Mouse (Mus musculus): Measurements from ENCODE around the gene Micall1. TPM values are rescaled to one million over a fixed set of nuclear protein-coding genes. Genes with fewer than 3 reads are reported as not detected.

Gene Micall1
- polyA plus RNA-seq, 1 experiment from 2014 or later: 21.1 TPM

DNA sequence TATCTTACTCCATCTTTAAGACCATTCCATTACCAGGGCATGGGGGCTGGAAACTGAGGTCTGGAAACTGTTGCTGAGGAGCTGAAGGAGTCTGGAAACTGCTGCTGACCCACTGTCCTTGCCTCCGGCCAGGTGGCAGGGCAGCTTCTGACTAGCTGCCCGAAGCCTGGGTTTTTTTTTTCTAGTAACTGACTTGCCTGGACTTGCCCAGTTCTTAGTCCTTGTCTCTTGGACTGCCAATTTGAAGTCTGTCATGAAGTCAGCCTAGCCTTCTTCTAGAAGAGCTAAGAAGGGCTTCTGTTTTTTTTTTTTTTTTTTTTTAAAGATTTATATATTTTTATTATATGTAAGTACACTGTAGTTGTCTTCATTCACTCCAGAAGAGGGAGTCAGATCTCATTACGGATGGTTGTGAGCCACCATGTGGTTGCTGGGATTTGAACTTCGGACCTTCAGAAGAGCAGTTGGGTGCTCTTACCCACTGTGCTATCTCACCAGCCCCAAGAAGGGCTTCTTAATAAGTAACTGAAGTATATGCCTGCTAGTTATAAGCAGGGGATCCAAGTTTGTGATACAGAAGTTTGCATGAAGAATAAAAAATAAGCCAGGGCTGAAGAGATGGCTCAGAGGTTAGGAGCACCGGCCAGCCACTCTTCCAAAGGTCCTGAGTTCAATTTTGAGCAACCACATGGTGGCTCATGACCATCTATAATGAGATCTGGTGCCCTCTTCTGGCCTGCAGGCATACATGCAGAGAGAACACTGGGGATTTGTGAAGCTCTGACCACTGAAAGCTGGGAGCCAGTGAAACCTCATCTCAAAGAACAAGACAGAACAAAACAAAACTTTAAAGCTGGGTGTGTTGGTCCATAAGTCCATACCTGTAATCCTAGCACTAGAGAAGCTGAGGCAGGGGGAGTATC is 37.3 kb upstream of the Micall1 start:
- Histone ChIP-seq H3K4me1 (ENCODE audit: control insufficient read depth, insufficient read depth, low read length) (peaks cover 12% of the 10 kb centered on the region), H3K4me3 (ENCODE audit: low read length) (no peak overlapping the region), H3K9ac (ENCODE audit: low read length) (no peak overlapping the region), H3K36me3 (ENCODE audit: control insufficient read depth, insufficient read depth) (peaks cover under 1% of the 10 kb centered on the region; the same call in 1 of the 2 replicates), H3K4me2 (ENCODE audit: low read depth, low read length) (no peak overlapping the region), H3K27ac (ENCODE audit: low read length) (no peak overlapping the region), H3K9me3 (replicated peaks; ENCODE audit: control insufficient read depth, low read length) (no peaks in the 10 kb centered on the region), H3K27me3 (ENCODE audit: control insufficient read depth, insufficient read depth, low read length) (no peaks in the 10 kb centered on the region)
- 62% methylated on average over 5 of the region's 5 CpGs for WGBS
- no peak for ATAC-seq (replicated peaks; ENCODE audit: extremely low read depth, insufficient read depth, low FRiP score)

DNA sequence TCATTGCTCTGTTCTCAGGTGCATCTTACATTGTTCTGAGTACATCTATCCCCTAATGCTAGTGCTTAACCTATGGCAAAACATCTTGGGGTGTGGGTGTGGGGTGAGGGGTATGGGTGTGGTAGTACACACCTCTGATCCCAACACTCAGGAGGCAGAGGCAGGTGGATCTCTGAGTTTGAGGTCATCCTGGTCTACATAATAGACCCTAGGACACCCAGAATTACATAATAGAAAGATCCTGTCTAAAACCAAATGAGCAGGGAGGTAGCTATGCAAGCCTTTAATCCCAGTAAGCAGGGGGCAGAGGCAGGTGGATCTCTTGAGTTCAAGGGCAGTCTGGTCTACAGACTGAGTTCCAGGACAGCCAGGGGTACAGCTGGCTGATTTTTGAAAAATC is 34.9 kb upstream of the Micall1 start:
- no peaks in the 10 kb centered on the region for H3K9me3 ChIP-seq (replicated peaks; ENCODE audit: control insufficient read depth, low read length)
- ATAC-seq (replicated peaks; ENCODE audit: extremely low read depth, insufficient read depth, low FRiP score): no peak
- no peak overlapping the region for H3K9ac ChIP-seq (ENCODE audit: low read length)
- H3K27me3 ChIP-seq (ENCODE audit: control insufficient read depth, insufficient read depth, low read length): no peaks in the 10 kb centered on the region
- H3K4me1 ChIP-seq (ENCODE audit: control insufficient read depth, insufficient read depth, low read length): peaks cover 15% of the 10 kb centered on the region
- no peak overlapping the region for H3K4me2 ChIP-seq (ENCODE audit: low read depth, low read length)
- H3K27ac ChIP-seq (ENCODE audit: low read length): no peak overlapping the region
- peaks cover 18% of the 10 kb centered on the region for H3K36me3 ChIP-seq (ENCODE audit: control insufficient read depth, insufficient read depth)
- H3K4me3 ChIP-seq (ENCODE audit: low read length): no peak overlapping the region

DNA sequence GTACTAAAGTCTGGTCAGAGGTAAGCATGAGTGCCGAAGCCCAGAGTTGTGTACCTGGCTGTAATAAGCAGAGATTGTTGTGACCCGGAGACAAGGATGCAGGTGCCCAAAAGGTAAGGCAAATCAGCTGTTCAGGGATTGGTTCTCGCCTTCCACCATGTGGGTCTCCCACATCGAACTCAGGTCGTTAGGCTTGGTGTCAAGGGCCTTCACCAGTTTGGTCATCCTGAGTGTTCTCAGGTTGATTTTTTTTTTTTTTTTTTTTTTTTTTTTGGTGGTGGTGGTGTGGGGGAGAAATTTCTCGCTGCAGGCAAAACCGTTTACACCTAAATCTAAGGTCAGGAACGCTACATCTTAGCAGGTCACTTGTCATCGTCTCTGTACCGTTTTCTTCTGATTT is 34.3 kb upstream of the Micall1 start:
- Histone ChIP-seq H3K4me2 (ENCODE audit: low read depth, low read length) (peak overlapping the region; percentile 96), H3K27me3 (ENCODE audit: control insufficient read depth, insufficient read depth, low read length) (no peaks in the 10 kb centered on the region), H3K9me3 (replicated peaks; ENCODE audit: control insufficient read depth, low read length) (no peaks in the 10 kb centered on the region), H3K9ac (ENCODE audit: low read length) (peak overlapping the region; percentile 71), H3K4me1 (ENCODE audit: control insufficient read depth, insufficient read depth, low read length) (peaks cover 15% of the 10 kb centered on the region), H3K4me3 (ENCODE audit: low read length) (peak overlapping the region; percentile 98), H3K36me3 (ENCODE audit: control insufficient read depth, insufficient read depth) (peaks cover 25% of the 10 kb centered on the region), H3K27ac (ENCODE audit: low read length) (peak overlapping the region; percentile 85)
- 32% methylated on average over 10 of the region's 10 CpGs for WGBS
- ATAC-seq (replicated peaks; ENCODE audit: extremely low read depth, insufficient read depth, low FRiP score): no peak

DNA sequence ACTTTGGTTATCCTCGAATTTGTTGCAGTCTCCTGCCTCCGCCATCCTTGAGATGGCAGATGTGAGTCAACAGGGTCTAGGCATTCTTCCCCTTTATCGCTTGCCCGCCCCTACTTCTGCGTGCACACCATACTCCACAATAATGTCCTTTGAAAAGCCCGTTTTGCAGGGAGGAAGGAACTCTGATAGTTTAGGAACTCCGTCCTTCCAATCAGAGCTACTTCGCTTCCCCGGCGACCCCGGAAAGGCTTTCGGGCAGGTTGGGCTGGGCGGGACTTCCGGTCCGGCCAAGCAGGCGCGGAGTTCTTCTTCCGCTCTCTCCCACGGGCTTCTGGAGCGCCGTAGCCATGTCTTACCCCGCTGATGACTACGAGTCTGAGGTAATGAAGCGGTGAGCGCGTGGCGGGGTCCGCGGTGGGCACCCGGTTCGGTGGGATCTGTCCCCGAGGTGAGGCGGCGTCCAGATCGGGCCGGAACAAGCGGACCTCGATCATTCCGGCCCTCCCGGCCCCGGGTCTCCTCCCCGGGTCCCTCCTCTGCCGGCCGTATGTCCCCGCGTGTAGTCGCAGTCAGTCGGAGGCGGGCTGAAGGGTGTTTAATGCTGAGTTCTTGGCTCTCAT is 33.7 kb upstream of the Micall1 start, which contains the start of gene Eif3l:
TSS of gene Eif3l (plus strand) at position 267 of the 620 bp plus-strand sequence.
- Histone ChIP-seq H3K4me3 (ENCODE audit: low read length) (peak within 1 kb of the TSS; percentile 98), H3K4me2 (ENCODE audit: low read depth, low read length) (peak within 1 kb of the TSS; percentile 96), H3K36me3 (ENCODE audit: control insufficient read depth, insufficient read depth) (peaks cover 30% of the 10 kb centered on the region), H3K27ac (ENCODE audit: low read length) (peak within 1 kb of the TSS; percentile 85), H3K9me3 (replicated peaks; ENCODE audit: control insufficient read depth, low read length) (no peaks in the 10 kb centered on the region), H3K27me3 (ENCODE audit: control insufficient read depth, insufficient read depth, low read length) (no peaks in the 10 kb centered on the region), H3K9ac (ENCODE audit: low read length) (peak within 1 kb of the TSS; percentile 94), H3K4me1 (ENCODE audit: control insufficient read depth, insufficient read depth, low read length) (peaks cover 15% of the 10 kb centered on the region)
- 1% methylated on average over 49 of the region's 49 CpGs for WGBS
- ATAC-seq (replicated peaks; ENCODE audit: extremely low read depth, insufficient read depth, low FRiP score): peak; percentile 91

DNA sequence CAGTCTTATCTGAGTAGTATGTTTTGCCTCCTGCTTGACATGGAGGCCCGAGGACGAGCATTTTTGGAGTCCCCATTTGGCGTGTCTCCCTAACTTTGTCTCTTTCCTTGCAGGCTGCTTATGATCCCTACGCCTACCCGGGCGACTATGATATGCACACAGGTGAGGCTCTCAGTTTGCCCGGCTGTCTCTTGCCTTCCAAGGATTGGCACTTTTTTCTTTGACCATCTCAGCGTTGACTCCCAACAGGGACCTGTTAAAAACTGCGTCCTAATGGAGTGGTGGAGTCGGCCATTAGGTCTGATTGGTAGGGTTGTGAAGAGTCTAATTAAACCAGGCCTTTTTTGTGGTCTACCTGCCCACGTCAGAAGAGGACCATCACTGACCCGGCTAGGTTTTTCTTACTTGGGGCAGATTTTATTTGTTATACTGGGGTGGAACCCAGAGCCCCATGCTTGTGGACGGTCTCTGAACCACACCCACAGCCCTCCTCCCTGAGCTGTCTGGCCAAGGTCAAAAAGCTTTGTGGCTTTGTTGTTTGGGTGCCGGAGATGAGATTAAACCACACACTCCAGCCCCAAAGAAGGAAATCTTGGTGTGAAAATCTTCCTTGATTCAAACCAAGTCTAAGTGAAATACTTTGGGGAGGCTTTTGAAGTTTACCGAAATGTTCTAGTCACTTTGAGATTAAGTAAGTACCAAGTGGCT is 32.9 kb upstream of the Micall1 start:
- H3K27me3 ChIP-seq (ENCODE audit: control insufficient read depth, insufficient read depth, low read length): no peaks in the 10 kb centered on the region
- H3K4me2 ChIP-seq (ENCODE audit: low read depth, low read length): peak overlapping the region; percentile 96

DNA sequence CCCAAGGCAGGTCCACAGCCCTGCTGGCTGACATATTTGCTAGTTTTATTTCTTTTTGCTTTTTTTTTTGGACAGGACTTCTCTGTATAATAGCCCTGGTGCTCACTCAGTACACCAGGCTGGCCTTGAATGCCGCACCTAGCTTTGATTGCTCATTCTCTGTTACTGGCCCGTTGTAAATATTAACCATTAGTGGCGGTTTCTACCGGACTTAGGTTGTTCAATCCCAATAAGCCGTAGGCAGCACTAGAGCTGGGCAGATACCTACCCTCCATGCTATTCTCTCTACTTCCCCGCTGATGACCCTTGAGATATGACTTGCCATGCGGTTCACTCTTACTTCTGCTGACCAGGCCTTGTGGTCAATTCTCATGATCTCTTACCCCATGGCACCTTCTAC is 29.1 kb upstream of the Micall1 start:
- WGBS: 93% methylated on average over 7 of the region's 7 CpGs
- ATAC-seq (replicated peaks; ENCODE audit: extremely low read depth, insufficient read depth, low FRiP score): no peak
- H3K27me3 ChIP-seq (ENCODE audit: control insufficient read depth, insufficient read depth, low read length): no peaks in the 10 kb centered on the region
- H3K9me3 ChIP-seq (replicated peaks; ENCODE audit: control insufficient read depth, low read length): no peaks in the 10 kb centered on the region
- H3K4me3 ChIP-seq (ENCODE audit: low read length): no peak overlapping the region
- peaks cover 73% of the 10 kb centered on the region for H3K36me3 ChIP-seq (ENCODE audit: control insufficient read depth, insufficient read depth)
- H3K4me2 ChIP-seq (ENCODE audit: low read depth, low read length): no peak overlapping the region
- no peak overlapping the region for H3K9ac ChIP-seq (ENCODE audit: low read length)
- H3K4me1 ChIP-seq (ENCODE audit: control insufficient read depth, insufficient read depth, low read length): peaks cover 11% of the 10 kb centered on the region
- no peak overlapping the region for H3K27ac ChIP-seq (ENCODE audit: low read length)

More for the DNA sequence above, 32.9 kb upstream of the Micall1 start:
- WGBS: 30% methylated on average over 15 of the region's 15 CpGs
- peaks cover 36% of the 10 kb centered on the region for H3K36me3 ChIP-seq (ENCODE audit: control insufficient read depth, insufficient read depth)
- H3K4me1 ChIP-seq (ENCODE audit: control insufficient read depth, insufficient read depth, low read length): peaks cover 15% of the 10 kb centered on the region
- H3K27ac ChIP-seq (ENCODE audit: low read length): no peak overlapping the region
- H3K4me3 ChIP-seq (ENCODE audit: low read length): peak overlapping the region; percentile 98
- no peak for ATAC-seq (replicated peaks; ENCODE audit: extremely low read depth, insufficient read depth, low FRiP score)
- H3K9me3 ChIP-seq (replicated peaks; ENCODE audit: control insufficient read depth, low read length): no peaks in the 10 kb centered on the region
- peak overlapping the region; percentile 94 for H3K9ac ChIP-seq (ENCODE audit: low read length)

DNA sequence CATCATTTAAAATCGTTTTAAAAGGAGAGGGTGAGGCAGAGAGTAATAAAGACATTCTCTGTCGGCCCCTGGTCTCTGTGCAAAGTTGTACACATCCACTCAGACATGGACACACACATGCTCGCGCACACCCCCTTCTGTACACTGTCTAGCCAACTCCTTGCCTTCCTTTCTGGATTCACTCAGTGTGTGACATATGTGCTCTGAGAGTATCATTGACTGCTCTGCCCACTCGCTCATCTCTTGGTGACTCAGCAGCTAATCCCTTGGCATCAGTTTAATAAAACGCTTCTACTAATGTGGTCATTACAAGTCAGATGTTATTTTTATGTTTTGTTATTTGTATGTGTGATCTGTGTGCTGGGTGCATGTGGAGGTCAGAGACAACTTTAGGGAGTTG is 16.4 kb upstream of the Micall1 start:
- Histone ChIP-seq H3K4me1 (ENCODE audit: control insufficient read depth, insufficient read depth, low read length) (peaks cover 11% of the 10 kb centered on the region), H3K9ac (ENCODE audit: low read length) (no peak overlapping the region), H3K27me3 (ENCODE audit: control insufficient read depth, insufficient read depth, low read length) (no peaks in the 10 kb centered on the region), H3K36me3 (ENCODE audit: control insufficient read depth, insufficient read depth) (peaks cover 54% of the 10 kb centered on the region), H3K9me3 (replicated peaks; ENCODE audit: control insufficient read depth, low read length) (no peaks in the 10 kb centered on the region), H3K27ac (ENCODE audit: low read length) (no peak overlapping the region), H3K4me2 (ENCODE audit: low read depth, low read length) (no peak overlapping the region), H3K4me3 (ENCODE audit: low read length) (no peak overlapping the region)
- WGBS: 85% methylated on average over 6 of the region's 6 CpGs
- ATAC-seq (replicated peaks; ENCODE audit: extremely low read depth, insufficient read depth, low FRiP score): no peak

DNA sequence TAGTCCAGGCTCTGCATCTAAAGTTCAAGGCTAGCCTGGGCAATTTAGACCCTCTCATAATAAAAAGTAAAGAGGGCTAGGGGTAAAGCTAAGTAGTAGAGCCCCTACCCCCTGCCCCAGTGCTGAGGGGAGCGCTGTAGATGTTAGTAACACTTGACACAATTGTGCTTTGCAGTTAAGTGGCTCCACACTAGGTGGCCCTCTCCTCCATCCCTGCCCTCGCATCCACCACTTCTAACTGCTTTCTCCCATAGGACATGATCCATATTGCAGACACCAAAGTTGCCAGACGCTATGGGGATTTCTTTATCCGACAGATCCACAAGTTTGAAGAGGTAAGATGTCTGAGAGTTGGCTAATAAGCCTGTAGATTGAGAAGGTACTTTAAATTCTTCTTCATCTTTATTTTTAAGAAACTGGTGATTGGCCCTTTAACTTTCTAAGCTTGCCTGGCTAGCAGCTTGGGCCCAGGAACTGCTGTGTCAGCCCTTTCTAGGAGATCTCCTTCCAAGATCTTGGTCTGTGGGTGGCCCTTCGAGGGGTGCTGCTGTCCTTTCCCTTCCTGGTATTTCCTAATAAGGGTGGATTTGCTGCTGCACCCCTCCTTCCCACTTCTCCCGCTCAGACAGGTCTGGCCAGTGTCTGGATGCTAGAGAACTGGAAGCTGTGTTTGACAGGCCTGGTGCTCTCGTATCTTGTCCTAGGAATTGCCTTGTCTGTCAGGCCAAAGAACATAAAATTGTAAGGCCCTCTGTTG is 15.4 kb upstream of the Micall1 start:
- no peak overlapping the region for H3K4me2 ChIP-seq (ENCODE audit: low read depth, low read length)
- H3K36me3 ChIP-seq (ENCODE audit: control insufficient read depth, insufficient read depth): peaks cover 47% of the 10 kb centered on the region
- H3K4me1 ChIP-seq (ENCODE audit: control insufficient read depth, insufficient read depth, low read length): peaks cover 21% of the 10 kb centered on the region
- H3K9me3 ChIP-seq (replicated peaks; ENCODE audit: control insufficient read depth, low read length): no peaks in the 10 kb centered on the region
- H3K27me3 ChIP-seq (ENCODE audit: control insufficient read depth, insufficient read depth, low read length): no peaks in the 10 kb centered on the region
- H3K9ac ChIP-seq (ENCODE audit: low read length): 0 out of 2 replicates have a peak overlapping the region, but pooled peaks have one; percentile 25
- H3K27ac ChIP-seq (ENCODE audit: low read length): no peak overlapping the region
- 45% methylated on average over 7 of the region's 7 CpGs for WGBS
- H3K4me3 ChIP-seq (ENCODE audit: low read length): no peak overlapping the region
- ATAC-seq (replicated peaks; ENCODE audit: extremely low read depth, insufficient read depth, low FRiP score): no peak

Data from heart, embryonic 16.5 days (tissue).